Mouse (Mus musculus) ovary, adult 18-20 months (tissue): ENCODE measurements at regions not wholly inside any gene's neighbourhood (a gene's known extent, or its start where the extent isn't known, plus 50 kb on each side); places are given as distances from the start of the nearest gene placed in this dataset.
"Not testable (repeated sequence)": the region's sequence is repeated elsewhere in the genome, so short reads cannot be mapped to it uniquely, and the experiment has no call there.

ENCODE experiments used
- DNase-seq: peaks from one replicate; pipeline ENCODE4 v3.0.0; 2022; ENCODE audit warnings: low spot score, mixed read lengths

DNA sequence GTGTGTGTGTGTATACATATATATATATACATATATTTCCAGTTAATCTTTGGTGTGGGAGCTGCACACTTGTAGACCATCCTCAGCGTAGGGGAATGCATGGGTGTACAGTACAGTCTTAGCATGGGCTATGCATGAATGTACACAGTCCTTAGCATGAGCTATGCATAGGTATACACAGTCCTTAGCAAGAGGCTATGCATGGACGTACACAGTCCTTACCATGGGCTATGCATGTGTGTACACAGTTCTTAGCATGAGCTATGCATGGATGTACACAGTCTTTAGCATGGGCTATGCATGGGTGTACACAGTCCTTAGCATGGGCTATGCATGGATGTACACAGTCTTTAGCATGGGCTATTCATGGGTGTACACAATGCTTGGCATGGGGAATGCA lies 70.5 kb downstream of the Rchy1 start:
- no peak for DNase-seq

DNA sequence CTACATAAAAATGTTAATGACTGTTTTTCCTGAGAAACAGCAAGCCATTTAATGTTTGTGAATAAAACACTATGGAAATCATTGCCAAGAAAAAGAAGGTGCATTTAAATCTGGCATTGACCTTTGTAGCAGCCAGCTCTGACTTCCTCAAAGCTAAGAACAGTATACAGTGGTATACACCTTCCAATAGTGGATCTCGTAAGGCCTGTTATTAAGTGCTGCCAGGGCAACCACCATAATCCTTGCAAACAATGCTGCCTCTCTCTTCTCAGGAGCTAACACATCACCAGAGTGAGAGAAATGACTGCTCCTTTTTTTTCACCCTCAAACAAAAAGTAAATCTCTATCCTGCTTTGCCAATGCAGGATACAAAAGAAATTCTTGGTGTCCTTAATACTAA lies 81.1 kb downstream of the Rchy1 start:
- no peak for DNase-seq

DNA sequence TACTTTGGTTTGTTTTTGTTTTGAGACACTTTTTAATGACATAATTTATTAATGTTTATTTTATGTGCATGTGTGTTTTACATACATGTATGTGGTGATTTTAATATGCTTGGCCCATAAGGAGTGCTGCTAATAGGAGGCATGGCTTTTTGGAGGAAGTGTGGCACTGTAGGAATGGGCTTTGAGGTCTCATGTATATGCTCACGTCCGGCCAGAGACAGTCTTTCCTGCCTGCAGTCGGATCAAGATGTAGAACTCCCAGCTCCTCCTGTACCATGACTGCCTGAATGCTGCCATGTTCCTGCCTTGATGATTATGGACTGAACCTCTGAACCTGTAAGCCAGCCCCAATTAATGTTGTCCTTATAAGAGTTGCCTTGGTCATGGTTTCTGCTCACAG lies 82.6 kb downstream of the Rchy1 start:
- DNase-seq: no peak

DNA sequence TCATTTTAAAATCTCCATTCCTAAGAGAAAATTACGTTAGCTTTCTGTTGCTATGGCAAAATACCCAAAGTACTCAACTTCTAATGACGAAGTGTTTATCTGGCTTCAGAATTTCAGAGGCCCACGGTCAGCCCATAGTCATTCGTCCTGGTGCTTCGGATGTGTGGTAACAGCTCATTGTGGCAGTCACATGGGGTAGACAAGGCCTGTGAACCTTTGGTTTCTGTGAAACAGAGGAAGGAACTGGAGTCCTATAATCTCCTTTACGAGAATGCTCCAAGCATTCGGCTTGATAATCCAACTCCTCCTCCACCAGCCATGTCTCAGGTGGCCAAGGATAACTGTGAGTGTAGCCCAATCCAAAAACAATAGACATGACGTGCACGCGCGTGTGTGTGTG lies 84.2 kb downstream of the Rchy1 start:
- DNase-seq: no peak

DNA sequence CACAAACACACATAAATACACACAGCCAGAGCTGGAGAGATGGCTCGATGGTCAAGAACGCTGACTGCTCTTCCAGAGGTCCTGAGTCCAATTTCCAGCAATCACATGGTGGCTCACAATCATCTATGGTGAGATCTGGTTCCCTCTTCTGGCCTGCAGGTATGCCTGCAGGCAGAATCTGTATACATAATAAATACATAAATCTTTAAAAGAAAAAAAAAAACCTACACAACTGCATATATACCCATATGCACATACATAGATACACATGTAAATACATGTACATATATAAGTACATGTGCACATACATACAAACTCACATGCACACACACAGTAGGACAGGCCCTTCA lies 86.2 kb downstream of the Rchy1 start:
- DNase-seq: no peak

DNA sequence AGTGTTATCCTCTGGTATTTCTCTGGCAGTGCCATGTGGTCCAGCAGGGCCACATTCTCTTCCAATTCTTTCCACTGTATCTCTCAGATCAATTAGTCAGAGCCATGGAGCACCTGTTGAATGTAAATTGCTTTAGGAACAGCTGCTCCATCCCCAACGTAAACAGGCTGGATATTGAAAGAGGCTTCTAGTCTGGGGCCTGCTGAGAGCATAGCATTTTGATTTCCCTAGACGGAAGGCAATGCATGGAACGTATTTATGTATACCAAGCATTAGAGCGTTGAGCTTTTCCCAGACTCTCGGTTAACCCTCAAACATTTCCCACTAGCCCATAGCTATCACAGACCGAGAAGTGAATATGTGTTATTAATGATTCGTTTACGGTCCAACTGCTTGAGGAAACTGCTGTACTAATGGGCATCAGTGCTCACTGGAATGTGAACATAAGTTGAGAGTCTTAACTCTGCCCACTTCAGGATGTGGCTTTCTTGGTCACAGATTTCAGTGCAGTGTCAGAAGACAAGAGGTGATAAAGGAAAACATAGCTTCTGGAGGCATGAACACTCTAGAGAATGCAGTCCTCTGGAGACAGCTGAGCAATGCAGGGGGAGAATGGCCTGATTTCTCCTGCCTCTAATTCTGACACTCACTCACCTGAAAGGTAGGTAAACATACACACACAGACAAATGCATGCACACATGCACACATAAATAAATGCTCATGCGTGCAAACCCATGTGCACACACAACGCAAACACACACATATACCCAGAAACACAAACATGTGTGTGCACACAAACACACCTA lies 86.8 kb downstream of the Rchy1 start:
- no peak for DNase-seq

DNA sequence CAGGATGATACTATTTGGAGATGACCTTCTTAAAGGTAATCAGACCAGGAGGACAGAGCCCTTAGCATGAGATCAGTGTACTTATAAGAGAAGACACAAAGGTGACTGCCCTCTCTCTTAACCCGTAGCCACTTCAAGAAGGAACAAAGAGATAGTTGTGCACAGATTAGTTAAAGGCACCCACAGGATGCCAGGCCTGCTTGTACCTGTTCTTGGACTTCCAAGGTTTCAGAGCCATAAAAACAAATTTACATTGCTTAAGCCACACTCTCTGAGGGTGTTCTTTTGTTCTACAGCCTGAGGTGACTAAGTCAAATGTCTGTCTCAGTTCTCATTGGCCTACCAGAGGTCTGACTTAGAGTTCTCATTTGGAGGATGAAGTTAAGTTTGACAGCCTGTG lies 90.1 kb downstream of the Rchy1 start:
- no peak for DNase-seq

DNA sequence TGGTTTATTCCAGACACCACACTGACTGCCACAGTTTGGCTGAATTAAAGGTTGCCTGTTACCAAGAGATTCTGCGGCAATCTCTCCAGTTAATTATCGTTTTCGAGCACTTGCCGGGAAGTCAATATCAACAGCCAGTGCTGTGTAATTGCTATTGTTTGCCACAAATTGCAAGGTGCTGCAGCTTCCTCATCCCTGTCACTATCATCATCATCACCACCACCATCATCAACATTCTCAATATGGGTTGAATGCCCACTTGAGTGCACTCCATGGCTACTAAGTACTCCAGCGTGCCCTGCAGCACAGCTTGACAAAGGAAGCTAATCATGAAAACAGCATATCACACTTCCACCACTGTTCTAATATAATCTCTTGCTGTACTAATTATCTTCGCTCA lies 93.1 kb downstream of the Rchy1 start:
- no peak for DNase-seq

DNA sequence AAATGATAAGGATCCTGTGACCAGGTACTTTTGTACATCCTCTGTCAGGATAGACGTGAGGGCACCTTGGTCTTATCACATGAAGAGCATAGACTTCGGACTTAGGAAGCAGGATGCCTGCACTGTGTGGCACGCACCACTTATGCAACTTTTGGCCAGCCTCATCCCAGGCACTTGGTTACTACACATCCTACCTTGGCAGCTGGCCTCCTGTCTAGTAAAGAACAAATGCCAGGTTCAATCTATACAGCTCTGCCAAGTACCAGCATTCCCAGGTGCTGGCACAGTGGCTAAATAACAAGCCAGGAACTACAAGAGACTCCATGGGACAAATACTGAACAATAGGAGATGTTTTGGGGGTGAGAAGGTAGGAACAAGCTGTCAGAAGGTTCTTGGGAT lies 96.7 kb downstream of the Rchy1 start:
- no peak for DNase-seq

DNA sequence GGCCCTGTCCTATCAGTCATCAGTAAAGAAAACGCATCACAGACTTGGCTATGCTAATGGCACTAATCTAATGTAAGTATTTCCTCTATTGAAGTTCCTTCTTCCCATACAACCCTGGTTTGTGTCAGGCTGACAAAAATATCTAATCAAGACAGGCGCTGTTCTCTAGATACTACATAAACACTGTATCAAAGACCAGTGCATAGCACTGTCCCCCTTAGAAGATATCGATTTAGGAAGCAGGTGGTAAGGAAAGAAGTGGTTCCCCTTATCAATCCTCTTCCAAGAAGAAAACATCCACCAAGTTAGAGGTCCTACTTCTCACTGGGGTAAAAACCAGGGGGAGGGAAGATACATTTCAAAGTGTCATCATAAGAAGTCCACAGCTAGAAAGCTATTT lies 97.5 kb downstream of the Rchy1 start:
- no peak for DNase-seq

DNA sequence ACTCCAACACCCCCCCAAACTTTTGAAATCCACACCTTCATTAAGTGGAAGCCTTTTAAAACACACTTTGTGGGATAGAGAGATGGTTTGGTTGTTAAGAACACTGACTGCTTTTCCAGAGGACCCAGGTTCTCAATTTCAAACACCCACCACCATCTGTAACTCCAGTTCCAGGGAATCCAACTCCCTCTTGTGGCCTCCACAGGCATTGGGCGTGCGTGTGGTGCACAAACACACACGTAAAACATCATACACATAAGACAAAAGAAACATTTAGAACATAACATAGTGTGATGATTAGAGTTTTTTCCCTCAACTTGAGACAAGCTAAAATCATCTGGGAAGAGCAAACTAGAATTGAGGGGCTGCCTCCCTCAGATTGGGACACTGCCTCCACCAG lies 100.0 kb downstream of the Rchy1 start:
- no peak for DNase-seq

DNA sequence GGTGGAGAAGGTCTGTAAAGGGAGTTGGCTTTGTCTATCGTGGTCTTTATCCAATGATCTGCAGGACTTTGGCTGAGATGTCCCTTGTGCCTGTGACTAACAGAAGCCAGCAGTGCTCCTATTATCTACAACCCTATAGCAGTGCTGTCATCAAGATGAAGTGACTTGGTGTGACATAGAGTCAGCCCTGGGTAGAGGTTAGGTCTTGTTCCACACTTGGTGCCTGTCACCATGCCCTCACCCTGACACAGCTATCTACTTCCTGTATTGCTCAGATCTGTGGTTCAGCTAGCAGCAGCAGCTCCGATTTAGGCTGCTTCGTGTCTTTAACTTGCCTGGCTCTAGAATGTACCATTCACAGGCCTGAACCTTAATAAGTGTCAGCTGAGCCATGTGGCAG lies 100.6 kb downstream of the Rchy1 start:
- no peak for DNase-seq

DNA sequence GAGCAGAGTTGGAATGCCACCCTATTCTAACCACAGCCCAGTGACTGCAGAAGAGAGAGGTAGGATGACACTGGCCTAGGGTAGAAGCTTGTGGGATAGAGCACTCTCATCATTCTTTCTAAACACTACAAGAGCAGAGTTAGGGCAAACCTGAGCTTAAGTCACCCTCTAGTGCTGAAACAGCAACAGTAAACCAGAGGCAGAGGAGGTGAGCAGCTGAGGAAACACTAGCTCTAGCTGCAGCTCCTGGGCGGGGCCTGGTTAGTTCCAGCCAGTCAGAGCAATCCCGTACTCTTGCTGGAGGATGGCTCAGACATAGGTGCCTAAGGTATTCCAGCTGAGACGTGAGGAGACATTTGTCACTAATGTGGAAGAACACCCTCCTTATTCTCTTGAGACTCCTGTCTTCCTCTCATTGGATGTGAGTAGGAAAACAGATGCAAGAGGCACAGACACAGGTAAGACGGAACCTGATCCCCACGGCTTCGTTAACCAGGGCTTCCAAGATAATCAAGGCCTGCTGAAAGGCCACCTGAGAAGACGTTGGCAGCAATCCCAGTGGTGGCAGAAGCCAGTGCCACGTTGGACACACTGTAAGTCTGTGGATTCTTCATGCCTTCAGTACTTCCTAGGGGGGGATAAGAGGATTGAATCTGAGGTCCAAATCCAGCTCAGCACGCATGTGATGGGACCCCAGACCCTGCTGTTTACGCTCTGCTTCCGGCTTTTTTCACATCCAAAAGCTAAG lies 101.3 kb downstream of the Rchy1 start:
- no peak for DNase-seq

DNA sequence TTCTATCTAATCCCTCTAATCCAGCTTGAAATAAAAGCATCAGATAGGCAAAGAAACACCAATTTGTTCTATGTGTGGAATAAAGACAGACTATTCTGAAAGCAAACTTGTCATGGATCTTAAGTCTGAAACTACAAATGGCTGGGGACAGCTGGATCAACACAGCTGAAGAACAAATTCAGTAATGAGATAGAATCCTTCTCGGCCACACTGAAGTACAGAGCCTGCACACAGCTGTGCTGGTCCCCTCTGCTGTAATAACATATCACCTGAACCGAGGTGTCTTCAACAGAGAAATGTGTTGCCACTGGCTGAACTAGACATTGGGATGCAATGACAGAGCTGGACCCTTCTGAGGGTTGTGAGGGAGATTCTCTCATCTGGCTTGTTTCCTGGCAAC lies 102.4 kb downstream of the Rchy1 start:
- no peak for DNase-seq

DNA sequence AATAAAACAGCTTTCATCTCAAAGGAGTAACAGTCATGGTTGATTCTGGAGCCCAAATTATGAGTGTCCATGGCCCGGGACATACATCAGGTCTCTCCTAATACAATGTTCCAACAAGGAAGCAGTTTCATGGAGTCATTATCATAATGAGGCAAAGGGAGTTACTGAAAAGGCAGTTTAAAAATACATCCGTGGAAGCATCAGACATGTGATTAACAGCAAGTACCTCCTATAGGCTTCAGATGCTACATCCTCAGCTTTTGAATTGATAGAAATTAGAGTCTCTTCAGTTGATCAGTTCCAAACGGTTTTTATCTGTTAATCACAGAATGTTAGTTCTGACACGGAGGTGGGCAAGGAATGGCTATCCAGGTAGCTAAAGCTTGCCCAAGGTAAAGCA lies 110.5 kb downstream of the Rchy1 start:
- no peak for DNase-seq

DNA sequence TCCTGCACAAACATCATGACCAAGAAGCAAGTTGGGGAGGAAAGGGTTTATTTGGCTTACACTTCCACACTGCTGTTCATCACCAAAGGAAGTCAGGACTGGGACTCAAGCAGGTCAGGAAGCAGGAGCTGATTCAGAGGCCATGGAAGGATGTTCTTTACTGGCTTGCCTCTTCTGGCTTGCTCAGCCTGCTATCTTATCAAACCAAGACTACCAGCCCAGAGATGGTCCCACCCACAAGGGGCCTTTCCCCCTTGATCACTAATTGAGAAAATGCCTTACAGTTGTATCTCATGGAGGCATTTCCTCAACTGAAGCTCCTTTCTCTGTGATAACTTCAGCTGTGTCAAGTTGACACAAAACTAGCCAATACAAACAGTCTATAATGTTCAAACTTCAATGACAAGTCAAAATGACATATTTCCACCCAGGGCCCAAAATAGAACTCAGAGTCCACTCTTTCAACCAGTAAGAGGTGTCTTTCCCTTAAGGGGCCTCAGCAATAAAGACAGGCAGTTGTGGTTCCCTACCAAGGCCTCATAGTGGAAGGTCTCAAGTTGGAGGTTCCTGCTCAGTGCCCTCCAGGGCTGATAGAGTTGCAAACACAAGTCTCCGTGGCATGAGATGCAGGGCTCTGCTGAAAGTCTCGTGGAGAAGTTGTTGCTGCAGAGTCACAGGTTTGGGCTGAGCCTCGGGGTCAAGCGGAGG lies 111.9 kb downstream of the Rchy1 start:
- DNase-seq: not testable (repeated sequence)

DNA sequence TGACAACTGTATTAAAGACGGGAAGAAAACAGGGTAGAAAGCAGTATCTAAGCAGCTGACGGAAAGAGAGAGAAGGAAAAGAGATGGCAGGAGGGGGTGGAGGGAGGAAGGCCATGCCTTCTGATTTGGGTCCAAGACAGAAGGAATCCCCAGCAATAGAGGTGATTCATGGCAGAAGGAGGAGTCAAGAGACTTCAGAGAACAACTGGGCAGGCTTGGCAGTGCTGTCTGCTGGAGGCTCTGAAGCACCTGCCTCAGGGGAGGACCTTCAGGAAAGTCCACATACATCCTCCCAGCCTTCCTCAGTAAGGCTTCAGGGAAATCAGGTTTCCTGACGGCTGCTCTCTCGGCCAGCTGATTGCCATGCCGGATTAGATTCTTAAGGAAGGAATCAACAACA lies 112.4 kb downstream of the Rchy1 start:
- DNase-seq: no peak

DNA sequence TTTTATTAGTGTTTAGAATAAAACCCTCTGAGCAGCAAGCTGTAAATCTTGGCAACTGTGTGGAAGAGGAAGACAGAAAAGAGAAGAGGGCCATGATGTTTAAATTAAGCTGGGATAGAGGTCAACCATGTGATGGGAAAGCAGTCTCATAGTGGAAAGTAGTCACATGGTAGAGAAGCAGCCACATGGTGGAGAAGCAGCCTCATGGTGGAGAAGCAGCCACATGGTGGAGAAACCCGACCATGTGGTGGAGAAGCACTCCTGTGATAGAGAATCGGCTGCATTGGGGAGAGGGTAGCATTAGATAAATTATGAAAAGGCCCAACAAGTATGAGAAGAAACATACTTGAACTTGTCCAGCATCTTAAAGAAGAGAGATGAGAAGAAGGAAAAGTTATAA lies 113.3 kb downstream of the Rchy1 start:
- no peak for DNase-seq

DNA sequence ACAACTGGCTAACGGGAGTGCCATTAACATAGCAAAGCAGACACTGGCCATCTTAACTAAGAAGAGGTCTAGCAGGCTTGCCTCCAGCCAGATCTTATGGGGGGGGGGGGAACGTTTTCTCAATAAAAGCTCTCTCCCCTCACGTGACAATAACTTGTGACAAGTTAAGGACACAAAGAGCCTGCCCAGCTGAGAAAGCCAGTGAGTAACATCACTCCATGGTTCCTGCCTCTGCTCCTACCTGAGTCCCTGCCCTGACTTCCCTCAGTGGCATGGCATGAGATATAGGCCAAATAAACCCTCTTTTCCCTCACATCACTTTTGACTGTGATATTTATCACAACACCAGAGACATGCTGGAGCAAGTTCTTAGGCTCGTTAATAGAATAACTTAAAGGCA lies 113.8 kb downstream of the Rchy1 start:
- DNase-seq: no peak

DNA sequence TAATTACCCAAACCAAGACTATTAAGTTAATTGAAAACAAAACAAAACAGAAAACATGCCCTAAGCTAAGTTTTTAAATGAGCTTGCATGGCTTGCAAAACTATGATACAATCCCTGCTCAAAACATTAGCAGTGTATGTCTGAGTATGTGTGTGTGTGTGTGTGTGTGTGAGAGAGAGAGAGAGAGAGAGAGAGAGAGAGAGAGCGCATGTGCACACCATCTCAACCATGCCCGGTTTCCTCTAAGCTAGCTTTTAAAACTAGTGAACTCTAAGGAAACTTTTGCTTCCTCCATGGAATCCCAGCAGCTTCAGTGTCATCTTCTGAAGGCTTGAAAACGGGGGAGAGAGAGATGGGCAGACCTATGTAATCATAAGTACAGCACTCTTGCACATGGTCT lies 114.3 kb downstream of the Rchy1 start:
- no peak for DNase-seq

DNA sequence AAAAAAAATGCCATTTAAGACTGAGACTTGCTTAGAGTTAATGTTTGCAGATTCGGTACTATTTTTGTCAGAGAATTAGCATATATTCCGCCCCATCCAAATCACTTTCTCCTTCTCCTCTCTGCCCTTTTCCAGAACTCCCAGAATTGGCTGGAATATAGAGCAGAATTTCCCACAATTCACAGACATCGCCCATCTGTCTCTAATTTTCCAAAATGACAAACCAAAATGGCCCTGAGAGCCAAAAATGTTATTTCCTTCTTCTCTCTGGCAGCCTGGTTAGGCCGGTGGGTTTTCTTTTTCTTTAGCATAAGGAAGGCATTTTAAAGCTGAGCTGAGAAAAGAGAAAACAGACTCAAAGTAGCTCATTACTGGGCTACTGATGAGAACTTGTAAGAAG lies 119.8 kb downstream of the Rchy1 start:
- no peak for DNase-seq

DNA sequence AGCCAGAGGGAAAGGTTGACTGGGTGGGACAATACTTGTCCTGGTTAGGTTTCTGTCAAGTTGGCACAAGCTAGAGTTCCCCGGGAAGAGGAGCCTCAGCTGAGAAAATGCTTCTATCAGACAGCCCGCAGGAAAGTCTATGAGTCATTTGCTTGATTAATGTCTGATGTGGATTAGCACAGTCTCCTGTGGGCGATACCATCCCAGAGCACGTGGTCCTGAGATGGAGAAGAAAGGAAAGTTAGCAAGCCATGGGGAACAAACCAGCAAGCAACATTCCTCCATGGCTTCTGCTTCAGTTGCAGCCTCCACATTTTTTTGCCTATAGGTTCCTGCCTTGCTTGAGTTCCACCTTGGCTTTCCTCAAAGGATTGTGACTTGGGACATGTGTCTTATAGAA lies 121.8 kb downstream of the Rchy1 start:
- DNase-seq: no peak

DNA sequence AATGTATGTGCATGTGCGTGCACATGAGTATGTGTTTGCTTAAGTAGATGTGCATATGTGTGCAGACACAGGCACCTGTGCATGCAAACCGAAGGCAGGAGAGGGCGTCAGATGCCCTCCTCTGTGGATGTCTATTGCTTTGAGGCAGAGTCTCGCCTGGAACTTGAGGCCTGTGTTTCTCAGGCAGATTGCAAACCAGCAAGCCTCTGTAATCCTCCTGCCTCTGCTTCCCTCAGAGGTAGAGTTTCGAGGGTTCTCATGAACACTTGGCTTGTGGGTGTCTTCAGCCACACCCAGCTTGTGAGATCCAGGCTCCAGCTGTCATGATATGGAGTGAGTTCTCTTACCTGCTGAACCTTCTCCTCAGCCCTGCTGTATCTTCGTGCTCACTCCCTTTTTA lies 134.4 kb downstream of the Rchy1 start:
- no peak for DNase-seq
